Mouse (Mus musculus): ENCODE measurements around the gene Gse1.

Gse1 gene

GRCm38 (mm10) chr8:120382436-120383203 lies 154.4 kb downstream of the Gse1 start:
- peak; percentile 63 for DNase-seq

- no peak for DNase-seq
Observed at GRCm38 (mm10) chr8:120383204-120383560, 154.9 kb downstream of the Gse1 start.

GRCm38 (mm10) chr8:120383713-120384112 lies 155.5 kb downstream of the Gse1 start:
- no peak for DNase-seq

GRCm38 (mm10) chr8:120384745-120385144 lies 156.5 kb downstream of the Gse1 start:
- DNase-seq: no peak

GRCm38 (mm10) chr8:120388246-120388645 lies 160.0 kb downstream of the Gse1 start:
- no peak for DNase-seq

GRCm38 (mm10) chr8:120390598-120390997 lies 162.3 kb downstream of the Gse1 start:
- DNase-seq: no peak

- DNase-seq: no peak
Observed at GRCm38 (mm10) chr8:120391856-120392255, 163.6 kb downstream of the Gse1 start.

- DNase-seq: no peak
Observed at GRCm38 (mm10) chr8:120393085-120393484, 164.8 kb downstream of the Gse1 start.

GRCm38 (mm10) chr8:120393871-120394275 lies 165.6 kb downstream of the Gse1 start:
- no peak for DNase-seq

GRCm38 (mm10) chr8:120395892-120396291 lies 167.6 kb downstream of the Gse1 start:
- no peak for DNase-seq

GRCm38 (mm10) chr8:120396756-120397155 lies 168.5 kb downstream of the Gse1 start:
- DNase-seq: no peak

- DNase-seq: no peak
Observed at GRCm38 (mm10) chr8:120397444-120398411, 169.5 kb downstream of the Gse1 start.

GRCm38 (mm10) chr8:120399212-120399934 lies 171.1 kb downstream of the Gse1 start:
- DNase-seq: no peak

- no peak for DNase-seq
Observed at GRCm38 (mm10) chr8:120401216-120401615, 173.0 kb downstream of the Gse1 start.

- DNase-seq: no peak
Observed at GRCm38 (mm10) chr8:120401712-120402111, 173.5 kb downstream of the Gse1 start.

- DNase-seq: no peak
Observed at GRCm38 (mm10) chr8:120403606-120404269, 175.5 kb downstream of the Gse1 start.

- no peak for DNase-seq
Observed at GRCm38 (mm10) chr8:120404609-120405036, 176.4 kb downstream of the Gse1 start.

GRCm38 (mm10) chr8:120406008-120406632 lies 177.9 kb downstream of the Gse1 start:
- no peak for DNase-seq

GRCm38 (mm10) chr8:120407701-120408240 lies 179.5 kb downstream of the Gse1 start:
- peak; percentile 45 for DNase-seq

GRCm38 (mm10) chr8:120408241-120409215 lies 180.3 kb downstream of the Gse1 start:
- no peak for DNase-seq

Measured in kidney, adult 11 months (tissue).